Mouse (Mus musculus) embryo, embryonic 11.5 days (tissue): ENCODE measurements around the gene Csf3r.

Experiments
- DNase-seq: peaks from one replicate; pipeline ENCODE4 v3.0.0-alpha.2; 2012; ENCODE audit warnings: low read depth, low spot score

Gene Csf3r

DNA sequence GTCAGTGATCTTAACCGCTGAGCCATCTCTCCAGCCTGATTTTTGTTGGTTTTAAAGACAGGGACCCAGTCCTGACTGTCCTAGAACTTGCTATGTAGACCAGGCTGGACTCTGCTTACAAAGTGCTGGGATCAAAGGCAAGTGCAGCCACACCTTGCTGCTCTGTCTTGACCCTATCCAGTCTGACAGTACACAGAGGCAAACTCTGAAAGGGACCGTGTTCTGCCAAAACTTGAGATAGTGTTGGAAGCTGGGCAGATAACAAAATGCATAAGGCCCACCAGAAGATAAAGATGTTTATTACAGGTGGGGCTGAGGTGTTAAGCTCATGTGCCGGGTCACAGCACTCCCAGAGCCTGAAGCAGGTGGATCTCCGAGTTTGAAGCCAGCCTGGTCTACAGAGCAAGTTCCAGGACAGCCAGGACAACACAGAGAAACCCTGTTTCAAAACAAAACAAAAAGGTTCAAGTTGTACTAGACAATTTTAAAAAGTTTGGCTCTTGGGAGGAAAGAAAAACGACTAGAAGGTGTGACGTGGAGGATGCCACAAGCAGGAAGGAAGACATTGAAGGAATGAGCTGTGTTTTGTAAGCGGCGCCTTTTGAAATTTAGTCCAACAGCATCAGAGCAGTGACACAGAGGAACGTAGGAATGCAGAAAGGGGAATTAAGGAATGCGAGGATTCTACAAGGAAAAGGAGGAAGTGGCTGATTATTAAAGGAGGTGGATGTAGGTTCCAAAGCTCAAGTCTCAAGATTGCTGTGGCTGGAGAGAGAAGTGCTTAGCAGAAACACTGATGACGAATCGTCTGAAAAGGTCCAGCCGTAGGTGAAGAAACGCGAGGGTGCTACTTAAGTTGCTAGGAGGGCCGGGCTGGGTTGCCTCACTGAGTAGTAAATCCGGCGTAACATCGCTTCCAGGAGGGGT, 33.1 kb downstream of the Csf3r start:
- peak; percentile 11 for DNase-seq

DNA sequence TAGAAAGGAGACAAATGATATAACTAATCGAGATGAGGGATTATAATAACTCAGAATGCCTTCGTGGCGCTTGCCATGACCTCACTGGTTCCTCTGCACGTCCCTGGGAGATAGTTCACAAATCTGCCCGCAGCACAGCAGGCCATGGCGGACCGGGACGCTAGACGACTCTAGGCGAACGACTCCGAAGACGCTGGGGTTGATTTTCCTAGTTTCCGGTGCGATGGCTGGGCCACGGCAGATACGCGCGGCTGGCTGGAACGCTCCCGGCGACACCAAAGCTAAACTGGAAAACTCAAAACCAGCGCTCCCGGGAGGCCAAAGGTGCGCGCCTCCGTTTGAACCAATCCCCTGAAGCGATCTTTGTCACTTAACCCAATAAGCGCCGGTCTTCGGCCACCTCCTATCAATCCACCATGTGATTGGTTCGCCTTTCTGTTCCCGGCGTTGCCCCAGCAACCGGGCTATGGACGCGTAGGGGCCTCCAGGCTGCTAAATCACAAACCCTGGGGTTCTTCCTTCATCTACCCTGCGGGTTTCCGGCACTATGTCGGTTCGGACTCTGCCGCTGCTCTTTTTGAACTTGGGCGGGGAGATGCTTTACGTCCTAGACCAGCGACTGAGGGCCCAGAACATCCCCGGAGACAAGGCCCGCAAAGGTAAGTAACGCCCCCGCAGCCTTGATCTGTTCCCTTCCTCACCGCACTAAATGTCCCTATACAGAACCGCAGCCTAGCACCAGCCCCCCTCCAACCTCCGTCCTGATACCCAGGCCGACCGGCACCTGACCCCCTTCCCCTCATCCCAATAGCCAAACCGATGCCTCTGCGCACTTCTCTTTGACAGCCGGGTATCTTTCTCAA, 34.0 kb downstream of the Csf3r start, which contains the start of gene Oscp1:
TSS of gene Oscp1 (plus strand) at position 432 of the 863 bp plus-strand sequence.
- peak; percentile 90 for DNase-seq

GRCm38 (mm10) chr4:126058997-126059362, 34.6 kb downstream of the Csf3r start:
- no peak for DNase-seq

DNA sequence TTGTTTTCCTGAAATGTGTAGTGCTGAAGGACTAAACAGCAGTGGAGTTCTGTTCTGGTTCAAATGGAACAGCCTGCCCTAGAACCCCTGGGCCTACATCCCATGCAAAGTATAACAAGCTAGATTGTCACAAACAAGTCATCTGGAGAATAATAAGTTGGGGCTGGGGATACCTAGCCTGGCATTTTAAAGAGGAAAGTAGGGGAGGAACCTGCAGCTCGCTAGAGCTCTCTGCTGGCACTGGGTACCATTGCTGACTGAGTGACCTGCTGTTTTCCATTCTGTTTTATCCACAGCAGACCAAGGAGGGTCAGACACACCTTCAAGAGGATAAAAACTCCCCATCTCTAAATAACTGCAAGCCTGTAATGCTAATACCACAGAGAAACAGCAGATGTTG, 38.5 kb downstream of the Csf3r start:
- no peak for DNase-seq

DNA sequence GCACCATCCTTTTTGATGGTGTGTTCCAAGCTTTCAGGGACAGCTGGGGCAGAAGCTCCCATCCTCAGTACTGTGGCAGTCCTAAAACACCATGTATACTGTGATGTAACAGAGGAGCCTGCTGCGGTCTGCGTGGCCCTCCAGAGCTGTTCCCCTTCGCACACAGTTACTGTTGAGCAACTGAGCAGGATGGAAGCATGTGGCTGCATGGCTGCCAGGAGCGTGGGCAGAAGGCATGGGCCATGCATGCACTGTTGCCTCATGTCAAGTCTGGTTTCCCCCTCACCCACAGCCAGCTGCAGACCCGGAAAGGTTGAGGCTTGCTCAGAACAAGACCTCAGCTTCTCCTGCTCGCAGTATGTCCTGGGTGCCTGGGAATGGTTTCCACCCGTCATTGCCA, 40.9 kb downstream of the Csf3r start:
- DNase-seq: no peak

DNA sequence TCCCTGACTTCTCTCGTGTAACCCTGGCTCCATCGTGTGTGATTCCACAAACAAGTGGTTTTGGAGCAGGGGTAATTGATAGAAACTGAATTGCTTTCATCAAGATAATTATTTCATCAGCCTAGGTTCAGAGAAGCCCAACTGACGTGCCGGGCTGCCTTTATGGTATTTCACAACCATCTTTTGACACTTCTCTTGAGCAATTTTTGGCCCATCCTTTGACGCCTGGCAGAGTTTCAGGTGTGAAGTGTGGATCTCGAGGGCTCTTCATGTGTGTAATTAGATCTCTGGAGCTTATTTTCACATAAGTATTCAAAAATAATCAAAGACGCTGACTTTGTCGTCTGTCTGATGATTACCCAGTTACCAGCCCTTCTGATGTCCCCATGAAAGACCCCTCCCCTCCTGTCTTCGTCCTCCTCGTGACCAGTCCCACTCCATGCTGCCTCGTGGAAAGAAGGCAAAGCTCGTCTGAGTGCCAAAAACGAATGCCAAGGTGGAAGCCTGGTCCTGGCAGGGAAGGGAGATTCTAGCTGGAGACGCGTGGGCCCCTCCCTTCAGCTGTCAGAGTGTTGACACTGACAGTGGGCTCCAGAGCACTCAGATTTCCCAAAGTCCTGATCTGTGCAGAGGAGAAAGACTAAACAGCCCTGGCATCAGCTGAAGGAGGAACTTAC, 43.2 kb downstream of the Csf3r start:
- no peak for DNase-seq

DNA sequence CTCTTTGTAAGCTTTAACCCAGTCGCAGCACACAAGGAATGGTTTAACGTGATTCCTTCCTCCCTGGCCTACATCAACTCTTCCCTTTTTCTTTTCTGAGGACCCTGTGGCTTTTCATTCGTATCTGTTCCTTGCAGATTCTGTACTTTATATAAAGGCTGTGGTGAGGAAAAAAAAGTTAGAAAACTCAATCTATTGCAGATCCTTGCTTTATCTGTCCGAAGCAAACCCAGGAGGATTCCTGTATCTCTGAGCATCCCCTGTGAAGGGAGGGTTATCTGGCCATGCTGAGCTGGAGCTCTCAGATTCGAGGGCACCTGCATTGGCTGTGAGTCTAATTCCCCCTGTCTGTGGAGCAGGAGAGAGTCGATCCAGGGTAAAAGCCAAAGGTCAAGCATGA, 44.5 kb downstream of the Csf3r start:
- DNase-seq: no peak

DNA sequence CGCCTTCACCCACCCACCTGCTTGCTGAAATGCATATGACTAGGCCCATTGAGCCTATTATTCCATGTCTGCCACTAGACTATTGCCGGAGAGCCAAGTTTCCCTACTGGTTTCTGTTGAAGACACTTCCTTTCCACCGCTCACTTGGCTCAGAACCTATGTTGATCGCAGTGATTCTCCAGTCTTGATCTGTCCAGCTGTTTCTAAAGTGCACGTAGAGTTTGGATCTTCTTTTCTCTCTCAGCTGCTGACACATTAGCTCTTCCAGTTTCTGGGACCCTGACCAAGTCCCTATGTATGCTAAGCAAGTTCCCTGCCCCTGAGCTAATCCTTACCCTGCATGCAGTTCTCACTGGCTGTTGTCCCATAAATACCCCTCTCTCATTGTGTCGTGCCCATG, 53.5 kb downstream of the Csf3r start:
- no peak for DNase-seq

DNA sequence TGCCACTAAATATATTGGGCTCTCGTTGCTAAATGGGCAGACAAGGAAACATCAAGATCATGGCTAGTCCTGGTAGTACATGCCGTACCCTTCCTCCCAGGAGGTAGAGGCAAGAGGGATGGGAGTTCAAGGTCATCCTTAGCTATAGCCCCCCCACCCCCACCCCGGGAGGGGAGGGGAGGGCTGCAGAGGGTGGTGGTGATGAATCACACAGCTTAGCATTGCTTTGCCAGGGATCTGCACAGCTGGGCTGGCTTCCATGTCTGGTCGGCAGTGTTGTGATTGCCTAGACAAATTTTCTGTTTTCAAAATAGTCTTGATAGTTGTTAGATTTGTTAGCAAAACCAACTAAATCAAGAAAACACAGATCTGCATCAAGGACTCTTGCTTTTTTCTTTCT, 54.9 kb downstream of the Csf3r start:
- no peak for DNase-seq

DNA sequence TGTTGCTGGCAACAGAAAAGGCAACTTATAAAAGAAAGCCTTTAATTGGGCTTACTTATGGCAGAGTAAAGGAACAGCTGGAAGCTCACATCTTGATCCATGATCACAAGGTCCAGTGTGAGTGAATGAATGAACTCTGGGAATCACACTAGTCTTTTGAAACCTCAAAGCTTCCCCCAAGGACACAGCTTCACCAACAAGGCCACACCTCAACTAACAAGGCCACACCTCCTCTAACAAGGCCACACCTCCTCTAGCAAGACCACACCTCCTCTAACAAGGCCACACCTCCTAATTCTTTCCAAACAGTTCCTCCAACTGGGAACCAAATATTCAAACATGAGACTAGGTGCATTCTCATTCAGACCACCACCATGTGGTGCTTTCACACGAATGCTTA, 57.3 kb downstream of the Csf3r start:
- DNase-seq: no peak

- DNase-seq: no peak
Measured at GRCm38 (mm10) chr4:126083021-126083420, 58.7 kb downstream of the Csf3r start.

- no peak for DNase-seq
Measured at GRCm38 (mm10) chr4:126084382-126084781, 60.0 kb downstream of the Csf3r start.

DNA sequence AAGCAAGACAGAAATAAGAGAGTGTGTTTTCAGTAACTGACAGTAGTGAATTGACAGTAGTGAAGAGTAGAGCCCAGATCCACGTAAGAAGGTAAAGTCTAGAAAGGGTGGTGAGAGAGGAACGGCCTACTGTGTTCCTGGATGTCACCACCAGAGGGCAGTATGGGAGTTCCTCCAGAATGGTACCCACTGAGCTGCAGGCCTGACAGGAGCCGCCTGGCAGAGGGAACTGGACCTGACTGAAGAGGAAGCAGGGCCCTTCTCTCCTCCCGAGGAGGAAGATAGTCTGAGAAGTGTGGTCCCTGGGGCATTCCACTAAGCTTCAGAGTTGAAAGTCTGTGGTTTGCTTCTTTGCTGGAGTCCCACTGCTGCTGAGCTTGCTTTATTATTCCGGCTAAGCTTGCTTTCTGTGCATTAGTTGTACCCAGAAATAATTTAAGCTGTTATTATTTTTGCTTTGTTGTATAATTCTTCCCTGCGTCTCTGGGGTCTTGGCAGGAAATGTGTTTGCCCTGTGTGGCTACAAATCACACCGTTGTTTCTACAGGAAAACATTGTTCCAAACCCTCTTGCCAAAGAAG, 61.7 kb downstream of the Csf3r start:
- DNase-seq: peak; percentile 69

DNA sequence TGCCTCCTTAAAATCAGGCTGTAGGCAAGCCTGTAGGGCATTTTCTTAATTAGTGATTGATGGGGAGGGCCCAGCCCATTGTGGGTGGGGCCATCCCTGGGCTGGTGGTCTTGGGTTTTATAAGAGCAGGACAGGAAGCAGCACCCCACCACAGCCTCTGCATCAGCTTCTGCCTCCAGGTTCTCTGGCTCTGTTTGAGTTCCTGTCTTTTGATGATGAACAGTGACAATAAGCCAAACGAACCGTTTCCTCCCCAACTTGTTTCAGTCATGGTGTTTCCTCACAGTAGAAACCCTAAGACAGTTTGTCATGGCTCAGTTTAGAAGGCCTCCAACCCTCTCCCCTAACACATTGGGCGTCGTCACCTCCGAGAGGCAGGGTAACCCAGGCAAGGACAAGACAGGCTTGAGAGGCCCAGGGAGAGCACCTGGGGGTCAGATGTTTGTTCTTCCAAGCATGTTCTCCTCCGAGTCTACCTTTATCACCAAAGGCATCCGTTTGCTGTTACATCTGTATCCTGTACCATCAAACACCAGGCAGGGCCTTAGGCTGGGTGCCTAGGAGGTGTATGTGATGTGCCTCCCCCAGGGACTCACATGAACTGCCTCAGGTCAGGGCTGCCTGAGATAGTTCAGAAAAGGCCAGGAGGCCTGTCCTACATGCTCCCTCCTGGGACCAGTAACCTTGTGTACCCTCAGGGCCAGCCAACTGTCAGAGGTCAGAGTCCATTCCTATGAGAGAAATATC, 65.9 kb downstream of the Csf3r start:
- no peak for DNase-seq

- no peak for DNase-seq
Measured at GRCm38 (mm10) chr4:126090848-126091124, 66.4 kb downstream of the Csf3r start.

DNA sequence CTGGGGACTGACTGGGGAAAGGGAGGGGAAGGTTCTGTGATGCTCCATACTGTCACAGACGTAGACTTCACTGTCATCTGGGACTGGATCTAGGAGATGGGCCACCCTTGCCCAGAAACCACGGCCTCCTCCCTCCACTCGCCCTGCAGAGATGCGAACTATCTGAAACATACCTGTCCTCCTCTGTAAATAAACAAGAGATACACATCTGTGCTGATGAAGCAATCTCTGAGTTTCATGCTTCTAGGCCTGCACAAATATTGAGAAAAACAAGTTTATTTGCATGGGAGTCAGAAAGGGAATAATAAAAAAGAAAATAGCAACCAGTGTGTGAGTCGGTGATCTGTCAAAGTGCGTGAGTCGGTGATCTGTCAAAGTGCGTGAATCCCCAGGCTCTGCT, 67.5 kb downstream of the Csf3r start:
- no peak for DNase-seq
